Mouse (Mus musculus) T-cell, adult 66 days (primary cell): ENCODE measurements around the gene Camsap3. TPM values are rescaled to one million over a fixed set of nuclear protein-coding genes. Genes with fewer than 3 reads are reported as not detected.

Source experiments
- total RNA-seq, 2 experiments: library from RNA; stranded (reverse); gene quantifications; 3 replicates in 1 of 2; 4 replicates in 1 of 2; pipeline ENCODE4 v1.2.4; 2023

Camsap3 gene
- not detected for total RNA-seq

GRCm38 (mm10) chr8:3586993-3587390, at the start of gene Camsap3:
TSS of gene Camsap3 (plus strand) at chr8:3587293.

GRCm38 (mm10) chr8:3567641-3568371, 19.3 kb upstream of the Camsap3 start, which contains the start of gene C330021F23Rik:
TSS of gene C330021F23Rik (plus strand) at chr8:3567990.

GRCm38 (mm10) chr8:3621199-3621970, 34.3 kb downstream of the Camsap3 start, which contains the start of the genes Xab2 and Pet100:
TSS of gene Xab2 (minus strand) at chr8:3621316.
TSS of gene Pet100 (plus strand) at chr8:3621548.

GRCm38 (mm10) chr8:3625445-3625844, 38.4 kb downstream of the Camsap3 start, which contains the start of gene Pcp2:
TSS of gene Pcp2 (minus strand) at chr8:3625545.

GRCm38 (mm10) chr8:3630647-3631477, 43.8 kb downstream of the Camsap3 start, which contains the start of gene Stxbp2:
TSS of gene Stxbp2 (plus strand) at chr8:3630955.

GRCm38 (mm10) chr8:3655526-3655925, 68.4 kb downstream of the Camsap3 start, which contains the start of gene Retn:
TSS of gene Retn (plus strand) at chr8:3655770.

Other genes starting within 250 kb of the Camsap3 start
- gene A430078G23Rik, start 233.9 kb upstream of the Camsap3 start, total RNA-seq, result 100 to 1,000 TPM; 247 to 277 TPM
- 100 to 1,000 TPM; 256 to 275 TPM for gene Arhgef18, start 194.3 kb upstream of the Camsap3 start, total RNA-seq
- gene Pex11g, start 119.6 kb upstream of the Camsap3 start, total RNA-seq, result under 1 TPM in 1 of 2 experiments, not detected in 1; 0.61 TPM
- 10 to 100 TPM in 1 of 2 experiments, 1 to 10 TPM in 1; 8.5 to 16.2 TPM for gene Tex45, start 116.4 kb upstream of the Camsap3 start, total RNA-seq
- gene Zfp358, start 94.2 kb upstream of the Camsap3 start, total RNA-seq, result 1 to 10 TPM; 6.8 to 8.3 TPM
- gene Mcoln1, start 86.8 kb upstream of the Camsap3 start, total RNA-seq, result 10 to 100 TPM; 70.6 to 82.9 TPM
- gene Pnpla6, start 71.9 kb upstream of the Camsap3 start, total RNA-seq, result 10 to 100 TPM; 65.9 to 67.7 TPM
- gene C330021F23Rik, start 19.3 kb upstream of the Camsap3 start, total RNA-seq, result not detected
- gene Xab2, start 34.0 kb downstream of the Camsap3 start, total RNA-seq, result 10 to 100 TPM; 80.3 to 85.8 TPM
- gene Pet100, start 34.3 kb downstream of the Camsap3 start, total RNA-seq, result 10 to 100 TPM; 49.8 to 57.0 TPM
- gene Pcp2, start 38.3 kb downstream of the Camsap3 start, total RNA-seq, result not detected
- 100 to 1,000 TPM; 207 to 212 TPM for gene Stxbp2, start 43.7 kb downstream of the Camsap3 start, total RNA-seq
- gene Retn, start 68.5 kb downstream of the Camsap3 start, total RNA-seq, result not detected
- under 1 TPM in 1 of 2 experiments, not detected in 1; 0.39 TPM for gene Mcemp1, start 78.5 kb downstream of the Camsap3 start, total RNA-seq
- not detected for gene Fcor, start 85.1 kb downstream of the Camsap3 start, total RNA-seq
- gene Trappc5, start 89.0 kb downstream of the Camsap3 start, total RNA-seq, result 10 to 100 TPM; 12.6 to 16.2 TPM
- gene Fcer2a, start 106.9 kb downstream of the Camsap3 start, total RNA-seq, result 1 to 10 TPM in 1 of 2 experiments, under 1 TPM in 1; 0.83 to 1.4 TPM
- gene Clec4g, start 133.4 kb downstream of the Camsap3 start, total RNA-seq, result not detected
- gene Cd209a, start 161.7 kb downstream of the Camsap3 start, total RNA-seq, result 1 to 10 TPM in 1 of 2 experiments, under 1 TPM in 1; 0.65 to 2.1 TPM